Comparison of ENCODE assay signal across 8 mouse cellular contexts in the genomic region with DNA sequence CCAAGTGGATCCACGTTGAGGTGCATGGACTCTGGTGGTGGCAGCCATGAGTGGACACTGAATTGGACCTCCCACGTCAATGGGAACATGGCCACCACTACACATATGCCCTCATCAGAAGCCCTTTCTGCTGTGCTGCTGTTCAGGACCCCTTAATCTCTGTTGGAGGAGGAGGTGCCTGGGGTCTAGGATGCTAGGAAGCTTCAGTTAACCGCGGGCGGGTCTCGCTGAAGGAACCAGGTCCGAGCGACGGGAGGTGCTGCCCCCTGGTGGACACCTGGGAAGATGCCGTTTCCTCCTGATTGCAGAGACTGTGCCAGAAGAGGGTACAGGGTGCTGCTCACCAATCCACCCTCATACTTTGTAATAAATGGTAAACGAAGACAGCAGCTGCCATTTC. TPM values are rescaled to one million over a fixed set of nuclear protein-coding genes. Genes with fewer than 3 reads are reported as not detected.
DNase-seq lines count a peak whose midpoint lies in the region; ATAC-seq lines count a peak whose summit lies in the region.

No protein-coding gene starts in this region.

- peak; percentile 59 for ATAC-seq in forebrain, embryonic 16.5 days
- no peak; the same call in 1 of the 2 replicates for ATAC-seq in intestine, embryonic 15.5 days
- no peak for ATAC-seq in liver, embryonic 13.5 days (ENCODE audit: low read depth)

- peak overlapping the region; percentile 35 for H3K4me2 ChIP-seq in forebrain, embryonic 16.5 days (ENCODE audit: low read length)
- H3K4me2 ChIP-seq in intestine, embryonic 15.5 days (replicated peaks): peak overlapping the region; percentile 33; the same call in 1 of the 2 replicates
- peak overlapping the region; percentile 35 for H3K4me2 ChIP-seq in liver, embryonic 13.5 days

- 10% methylated on average over 11 of the region's 11 CpGs for WGBS in forebrain, embryonic 16.5 days
- 6% methylated on average over 11 of the region's 11 CpGs for WGBS in intestine, embryonic 15.5 days
- 15% methylated on average over 11 of the region's 11 CpGs for WGBS in liver, embryonic 13.5 days (ENCODE audit: insufficient replicate concordance)

- H3K9ac ChIP-seq in forebrain, embryonic 16.5 days (replicated peaks; ENCODE audit: low read depth, low read length): no peak overlapping the region
- no peak overlapping the region for H3K9ac ChIP-seq in intestine, embryonic 15.5 days
- peak overlapping the region; percentile 66 for H3K9ac ChIP-seq in liver, embryonic 13.5 days

- H3K4me3 ChIP-seq in forebrain, embryonic 16.5 days (replicated peaks; ENCODE audit: low read length): no peak overlapping the region
- H3K4me3 ChIP-seq in intestine, embryonic 15.5 days (replicated peaks): no peak overlapping the region
- H3K4me3 ChIP-seq in liver, embryonic 13.5 days (replicated peaks): no peak overlapping the region

- H3K27me3 ChIP-seq in forebrain, embryonic 16.5 days (replicated peaks; ENCODE audit: control insufficient read depth, insufficient read depth, low read length): no peaks in the 10 kb centered on the region
- H3K27me3 ChIP-seq in intestine, embryonic 15.5 days (replicated peaks): no peaks in the 10 kb centered on the region; the same call in 1 of the 2 replicates
- no peaks in the 10 kb centered on the region for H3K27me3 ChIP-seq in liver, embryonic 13.5 days

- no peak overlapping the region for H3K27ac ChIP-seq in forebrain, embryonic 16.5 days (ENCODE audit: low read length)
- H3K27ac ChIP-seq in intestine, embryonic 15.5 days: no peak overlapping the region
- H3K27ac ChIP-seq in liver, embryonic 13.5 days: peak overlapping the region; percentile 100

- peak; percentile 75 to 78 for DNase-seq in left cerebral cortex, adult 18-20 months (ENCODE audit: low spot score in 2 of 2)
- no peak for DNase-seq in left cerebral cortex, adult 11 months (ENCODE audit: low spot score)
- peak; percentile 67 to 81 for DNase-seq in cerebellum, adult 18-20 months
- peak; percentile 63 for DNase-seq in liver, embryonic 13.5 days
- peak; percentile 60 to 77 for DNase-seq in natural killer cell, adult 2 months (ENCODE audit: low spot score in 2 of 2)
- peak; percentile 89 for DNase-seq in testis, postnatal 10 days (ENCODE audit: low spot score)

- no peaks in the 10 kb centered on the region for H3K9me3 ChIP-seq in forebrain, embryonic 16.5 days (ENCODE audit: control insufficient read depth, low read length)
- H3K9me3 ChIP-seq in intestine, embryonic 15.5 days: no peaks in the 10 kb centered on the region
- no peaks in the 10 kb centered on the region for H3K9me3 ChIP-seq in liver, embryonic 13.5 days (replicated peaks)

- H3K36me3 ChIP-seq in forebrain, embryonic 16.5 days (ENCODE audit: control insufficient read depth, insufficient read depth): no peaks in the 10 kb centered on the region
- H3K36me3 ChIP-seq in intestine, embryonic 15.5 days: no peaks in the 10 kb centered on the region
- peaks cover 76% of the 10 kb centered on the region for H3K36me3 ChIP-seq in liver, embryonic 13.5 days

- no peaks in the 10 kb centered on the region; the same call in 1 of the 2 replicates for H3K4me1 ChIP-seq in forebrain, embryonic 16.5 days (replicated peaks; ENCODE audit: control insufficient read depth, insufficient read depth, low read length)
- H3K4me1 ChIP-seq in intestine, embryonic 15.5 days (replicated peaks): peaks cover 6% of the 10 kb centered on the region
- H3K4me1 ChIP-seq in liver, embryonic 13.5 days (replicated peaks): peaks cover 97% of the 10 kb centered on the region

RNA-seq across cellular contexts. Expression of gene Smg9, which starts 14.6 kb away (rescaled TPM):
- 10 to 100 TPM; 40.2 to 43.0 TPM for total RNA-seq in left cerebral cortex, adult 18-20 months (2021)
- 30.3 and 35.2 TPM in 2 replicates for polyA plus RNA-seq in forebrain, embryonic 16.5 days (2015; fragmentation: Nextera tagmentation; extraction: Ambion mirVana)
- 19.6 and 21.8 TPM in 2 replicates for polyA plus RNA-seq in intestine, embryonic 15.5 days (2015; fragmentation: Nextera tagmentation; extraction: Ambion mirVana)
- 15.2 and 16.5 TPM in 2 replicates for polyA plus RNA-seq in liver, embryonic 13.5 days (2015; fragmentation: Nextera tagmentation; extraction: Ambion mirVana)

RNA-seq across cellular contexts. Expression of gene Kcnn4, which starts 14.8 kb away (rescaled TPM):
- under 1 TPM; 0.19 to 0.45 TPM for total RNA-seq in left cerebral cortex, adult 18-20 months (2021)
- 0.63 and 0.80 TPM in 2 replicates for polyA plus RNA-seq in forebrain, embryonic 16.5 days (2015; fragmentation: Nextera tagmentation; extraction: Ambion mirVana)
- polyA plus RNA-seq in intestine, embryonic 15.5 days (2015; fragmentation: Nextera tagmentation; extraction: Ambion mirVana): 2.7 and 3.4 TPM in 2 replicates
- 126 and 128 TPM in 2 replicates for polyA plus RNA-seq in liver, embryonic 13.5 days (2015; fragmentation: Nextera tagmentation; extraction: Ambion mirVana)

RNA-seq across cellular contexts. Expression of gene Lypd5, which starts 35.8 kb away (rescaled TPM):
- total RNA-seq in left cerebral cortex, adult 18-20 months (2021): not detected
- not detected in 2 replicates for polyA plus RNA-seq in forebrain, embryonic 16.5 days (2015; fragmentation: Nextera tagmentation; extraction: Ambion mirVana)
- not detected in 2 replicates for polyA plus RNA-seq in intestine, embryonic 15.5 days (2015; fragmentation: Nextera tagmentation; extraction: Ambion mirVana)
- polyA plus RNA-seq in liver, embryonic 13.5 days (2015; fragmentation: Nextera tagmentation; extraction: Ambion mirVana): not detected in 2 replicates

RNA-seq across cellular contexts. Expression of gene Tescl, which starts 51.1 kb away (rescaled TPM):
- not detected for total RNA-seq in left cerebral cortex, adult 18-20 months (2021)
- not detected in 2 replicates for polyA plus RNA-seq in forebrain, embryonic 16.5 days (2015; fragmentation: Nextera tagmentation; extraction: Ambion mirVana)
- polyA plus RNA-seq in intestine, embryonic 15.5 days (2015; fragmentation: Nextera tagmentation; extraction: Ambion mirVana): 0.18 and 0.27 TPM in 2 replicates
- polyA plus RNA-seq in liver, embryonic 13.5 days (2015; fragmentation: Nextera tagmentation; extraction: Ambion mirVana): not detected in 2 replicates

Comparison
In these comparisons a context has a peak if more than half of its experiments do, and no peak if none do; other contexts are left out.
1. RNA of gene Kcnn4, which starts 14.8 kb away (polyA plus RNA-seq): 126 to 128 TPM in liver, embryonic 13.5 days; 2.7 to 3.4 TPM in intestine, embryonic 15.5 days and 0.63 to 0.80 TPM in forebrain, embryonic 16.5 days; every median in the first group is over 10 times any median in the second.
2. Peak in every context shown above with its lines, with median percentiles within 50 percentile points of each other: H3K4me2 ChIP-seq.